Mouse (Mus musculus): ENCODE data around the gene Robo1.

Robo1 gene

GRCm38 (mm10) chr16:72928525-72929122, 620.5 kb downstream of the Robo1 start:
- DNase-seq (ENCODE audit: low read depth, low spot score) = no peak

GRCm38 (mm10) chr16:72930871-72931270, 622.8 kb downstream of the Robo1 start:
- no peak for DNase-seq (ENCODE audit: low read depth, low spot score)

- DNase-seq (ENCODE audit: low read depth, low spot score) = no peak
Observed at GRCm38 (mm10) chr16:72934908-72935307, 626.8 kb downstream of the Robo1 start.

- no peak for DNase-seq (ENCODE audit: low read depth, low spot score)
Observed at GRCm38 (mm10) chr16:72937183-72937582, 629.1 kb downstream of the Robo1 start.

- no peak for DNase-seq (ENCODE audit: low read depth, low spot score)
Observed at GRCm38 (mm10) chr16:72939862-72940261, 631.8 kb downstream of the Robo1 start.

- no peak for DNase-seq (ENCODE audit: low read depth, low spot score)
Observed at GRCm38 (mm10) chr16:72940786-72941185, 632.7 kb downstream of the Robo1 start.

GRCm38 (mm10) chr16:72944403-72944802, 636.3 kb downstream of the Robo1 start:
- no peak for DNase-seq (ENCODE audit: low read depth, low spot score)

GRCm38 (mm10) chr16:72951969-72952368, 643.9 kb downstream of the Robo1 start:
- no peak for DNase-seq (ENCODE audit: low read depth, low spot score)

GRCm38 (mm10) chr16:72959018-72959702, 651.1 kb downstream of the Robo1 start:
- DNase-seq (ENCODE audit: low read depth, low spot score) = no peak

GRCm38 (mm10) chr16:72959823-72960222, 651.7 kb downstream of the Robo1 start:
- DNase-seq (ENCODE audit: low read depth, low spot score) = no peak

GRCm38 (mm10) chr16:72963782-72964181, 655.7 kb downstream of the Robo1 start:
- no peak for DNase-seq (ENCODE audit: low read depth, low spot score)

- DNase-seq (ENCODE audit: low read depth, low spot score) = no peak
Observed at GRCm38 (mm10) chr16:72967509-72967908, 659.4 kb downstream of the Robo1 start.

GRCm38 (mm10) chr16:72969990-72970389, 661.9 kb downstream of the Robo1 start:
- DNase-seq (ENCODE audit: low read depth, low spot score) = no peak

- DNase-seq (ENCODE audit: low read depth, low spot score) = no peak
Observed at GRCm38 (mm10) chr16:72973685-72974084, 665.6 kb downstream of the Robo1 start.

- DNase-seq (ENCODE audit: low read depth, low spot score) = no peak
Observed at GRCm38 (mm10) chr16:72974681-72975080, 666.6 kb downstream of the Robo1 start.

GRCm38 (mm10) chr16:72976849-72977576, 668.9 kb downstream of the Robo1 start:
- no peak for DNase-seq (ENCODE audit: low read depth, low spot score)

GRCm38 (mm10) chr16:72979407-72980219, 671.5 kb downstream of the Robo1 start:
- DNase-seq (ENCODE audit: low read depth, low spot score) = peak; percentile 18

- DNase-seq (ENCODE audit: low read depth, low spot score) = no peak
Observed at GRCm38 (mm10) chr16:72990376-72991167, 682.5 kb downstream of the Robo1 start.

GRCm38 (mm10) chr16:72993189-72993588, 685.1 kb downstream of the Robo1 start:
- no peak for DNase-seq (ENCODE audit: low read depth, low spot score)

GRCm38 (mm10) chr16:72993594-72993993, 685.5 kb downstream of the Robo1 start:
- DNase-seq (ENCODE audit: low read depth, low spot score) = no peak
